Mouse (Mus musculus) adrenal gland (tissue): ENCODE measurements at regions not wholly inside any gene's neighbourhood (a gene's known extent, or its start where the extent isn't known, plus 50 kb on each side); places are given as distances from the start of the nearest gene placed in this dataset.

Experiments
- intact Hi-C: fragments of 180-260 bp; cut with DNase I; formaldehyde crosslinking; loops from one replicate; pipeline ENCODE4 v1.15.1; 2025

- intact Hi-C loops: loop anchor here (2.0 to 5.0 kb wide), 2 partner anchors 270 to 807 kb away; no protein-coding TSS in a partner anchor
These were observed 240.8 kb upstream of the Lrig3 start for GRCm38 (mm10) chr10:125725077-125725680.

- intact Hi-C loops: loop anchor here (2.0 to 5.0 kb wide), 2 partner anchors 269 to 807 kb away; no protein-coding TSS in a partner anchor
These were observed 240.3 kb upstream of the Lrig3 start for GRCm38 (mm10) chr10:125725681-125726139.

DNA sequence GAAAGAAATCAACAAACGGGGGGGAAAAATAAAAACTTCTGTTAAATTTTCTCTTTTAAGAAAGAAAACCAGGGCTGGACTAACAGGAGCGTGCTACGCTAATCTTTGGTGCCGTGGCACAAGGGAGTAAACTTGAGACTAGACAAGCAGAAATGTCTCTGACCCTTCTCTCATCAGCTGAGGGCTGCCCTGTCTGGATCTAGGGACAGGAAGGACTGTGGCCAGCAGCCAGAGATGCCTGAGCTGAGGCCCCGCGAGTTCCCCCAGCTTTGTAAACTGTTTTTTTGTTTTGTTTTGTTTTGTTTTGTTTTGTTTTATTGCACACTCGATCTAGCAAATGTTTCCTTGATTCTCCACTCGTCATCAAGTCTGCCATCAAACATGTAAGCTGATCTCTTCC is 239.4 kb upstream of the Lrig3 start:
- intact Hi-C loops: loop anchor here (5.0 kb wide), 1 partner anchor 806 kb away; no protein-coding TSS in a partner anchor

GRCm38 (mm10) chr10:125735744-125736494 is 230.0 kb upstream of the Lrig3 start:
- intact Hi-C loops: no loop called here

GRCm38 (mm10) chr10:125743181-125743580 is 222.8 kb upstream of the Lrig3 start:
- intact Hi-C loops: no loop called here

DNA sequence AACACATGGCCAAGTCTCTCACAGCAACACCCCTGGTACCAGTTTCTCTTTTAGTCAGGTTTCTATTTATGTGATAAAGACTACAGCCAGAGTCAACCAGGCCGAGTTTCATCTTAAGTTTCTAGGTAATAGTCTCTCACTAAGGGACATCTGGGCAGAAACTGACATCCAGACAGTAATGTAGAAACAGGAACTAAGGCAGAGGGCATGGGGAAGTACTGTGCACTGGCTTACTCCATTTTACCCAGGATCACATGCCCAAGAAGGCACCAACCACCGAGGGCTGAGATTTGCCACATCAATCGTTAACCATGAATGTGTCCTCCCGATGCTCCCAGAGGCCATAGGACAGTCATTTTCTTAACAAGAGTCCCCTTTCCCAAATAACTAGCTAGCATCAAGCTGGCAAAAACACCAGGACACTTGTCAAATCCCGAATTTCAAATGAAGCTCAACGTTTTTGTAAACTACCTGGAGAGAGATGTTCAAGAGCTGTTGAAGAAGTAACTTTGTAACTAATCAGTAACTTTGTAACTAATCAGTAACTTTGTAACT is 216.9 kb upstream of the Lrig3 start:
- intact Hi-C loops: no loop called here

- intact Hi-C loops: no loop called here
These were observed 213.3 kb upstream of the Lrig3 start for GRCm38 (mm10) chr10:125752506-125753218.

GRCm38 (mm10) chr10:125759171-125759570 is 206.8 kb upstream of the Lrig3 start:
- intact Hi-C loops: no loop called here

GRCm38 (mm10) chr10:125762367-125763068 is 203.4 kb upstream of the Lrig3 start:
- intact Hi-C loops: no loop called here

GRCm38 (mm10) chr10:125764402-125765102 is 201.4 kb upstream of the Lrig3 start:
- intact Hi-C loops: no loop called here

- intact Hi-C loops: no loop called here
These were observed 200.7 kb upstream of the Lrig3 start for GRCm38 (mm10) chr10:125765103-125765820.

GRCm38 (mm10) chr10:125768281-125768680 is 197.7 kb upstream of the Lrig3 start:
- intact Hi-C loops: no loop called here

DNA sequence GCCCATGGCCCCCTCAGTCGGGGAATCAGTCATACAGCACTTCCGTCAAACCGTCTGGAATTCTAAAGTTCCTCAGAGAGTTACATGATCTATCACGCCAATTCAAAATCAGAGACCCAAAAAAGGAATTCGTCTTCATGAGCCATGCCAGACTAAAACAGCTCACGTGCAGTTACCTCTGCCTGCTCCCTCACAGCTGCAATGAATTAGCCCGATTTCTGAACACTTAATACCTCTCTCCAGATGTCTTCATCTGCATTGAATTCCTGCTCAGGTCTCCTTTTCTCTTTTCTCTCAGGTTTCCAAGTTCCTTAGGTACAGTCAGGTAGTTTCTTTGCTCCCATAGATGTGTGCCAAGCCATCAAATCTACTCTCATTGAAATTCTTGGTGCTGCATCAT is 192.4 kb upstream of the Lrig3 start:
- intact Hi-C loops: no loop called here

GRCm38 (mm10) chr10:125782486-125782885 is 183.5 kb upstream of the Lrig3 start:
- intact Hi-C loops: no loop called here

- intact Hi-C loops: no loop called here
These were observed 181.1 kb upstream of the Lrig3 start for GRCm38 (mm10) chr10:125784896-125785295.

DNA sequence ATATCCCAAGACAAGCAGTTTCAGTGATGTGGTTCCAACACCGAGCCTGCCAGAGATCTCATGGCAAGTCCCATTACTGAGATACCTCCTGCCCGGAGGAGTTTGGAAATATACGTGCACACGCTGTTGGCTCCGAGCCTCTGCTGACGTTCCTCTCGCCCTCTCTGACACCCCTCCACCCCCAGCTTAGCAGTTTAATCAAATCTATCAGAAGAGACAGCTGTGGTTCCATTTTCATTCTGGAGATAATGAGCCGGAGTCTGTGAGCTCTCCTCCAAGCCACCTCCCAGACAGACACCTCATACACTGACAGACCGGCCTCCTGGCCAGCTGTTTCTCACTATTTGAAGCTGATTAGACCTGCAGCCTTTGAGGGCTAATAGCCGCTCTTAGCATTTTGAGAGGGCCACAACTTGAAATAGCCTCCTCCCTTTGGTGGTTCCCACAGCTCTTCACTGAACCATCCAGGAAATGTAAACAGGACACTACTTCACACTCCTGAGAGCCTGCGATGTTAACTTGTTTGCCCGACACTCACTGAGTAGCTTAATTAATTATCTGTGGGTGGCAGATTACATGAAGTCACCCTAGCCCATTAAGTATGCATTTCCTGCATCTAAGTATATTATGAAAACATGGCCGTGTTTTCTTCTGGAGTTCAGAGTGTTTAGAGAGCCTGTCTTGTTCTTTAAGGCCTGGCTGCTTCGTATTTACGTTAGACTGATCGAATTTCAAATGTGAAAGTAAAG is 180.3 kb upstream of the Lrig3 start:
- intact Hi-C loops: no loop called here

DNA sequence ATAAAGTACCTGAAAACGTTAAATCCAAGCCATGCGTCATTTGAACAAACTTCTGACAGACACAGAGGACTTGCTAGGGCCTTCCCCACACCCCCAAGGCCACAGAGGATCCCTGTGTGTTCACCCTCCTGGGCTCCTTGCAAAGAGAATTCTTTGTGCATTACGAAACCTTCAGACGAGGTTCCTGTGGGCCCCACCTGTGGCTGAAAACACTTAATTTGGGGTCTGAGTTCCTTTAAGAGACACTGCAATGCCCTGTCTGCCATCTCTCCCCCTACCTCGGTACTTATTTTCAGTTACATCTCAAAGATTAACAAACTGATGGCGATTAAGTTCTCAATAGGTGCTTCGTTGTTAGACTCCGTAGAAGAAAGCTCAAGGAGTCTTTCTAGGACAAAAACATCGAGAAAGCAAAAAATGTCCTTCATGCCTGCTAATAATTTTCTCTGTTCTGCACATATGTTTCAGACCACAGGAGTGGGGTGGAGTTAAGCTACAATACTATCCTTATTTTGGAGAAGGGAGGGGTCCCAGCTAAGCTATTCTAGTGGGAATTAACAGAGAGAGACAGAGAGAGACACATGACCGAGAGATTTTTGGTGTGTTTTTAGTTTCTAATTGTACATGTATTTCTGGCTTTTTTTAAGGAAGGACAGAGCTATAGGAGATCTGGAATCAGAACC is 179.6 kb upstream of the Lrig3 start:
- intact Hi-C loops: no loop called here

GRCm38 (mm10) chr10:125786880-125787337 is 179.1 kb upstream of the Lrig3 start:
- intact Hi-C loops: no loop called here
